Mouse (Mus musculus) kidney, adult 18-20 months (tissue): ENCODE data around the gene Rad51b.

ENCODE experiments used
- DNase-seq: peaks from one replicate; pipeline ENCODE4 v3.0.0; 2021

Rad51b gene

GRCm38 (mm10) chr12:79812838-79813563 is 515.9 kb downstream of the Rad51b start:
- no peak for DNase-seq

- DNase-seq: no peak
Measured at GRCm38 (mm10) chr12:79813566-79814305, 516.7 kb downstream of the Rad51b start.

GRCm38 (mm10) chr12:79814312-79815091 is 517.4 kb downstream of the Rad51b start:
- no peak for DNase-seq

- no peak for DNase-seq
Measured at GRCm38 (mm10) chr12:79816241-79816640, 519.2 kb downstream of the Rad51b start.

- no peak for DNase-seq
Measured at GRCm38 (mm10) chr12:79820228-79820958, 523.3 kb downstream of the Rad51b start.

GRCm38 (mm10) chr12:79821901-79822300 is 524.8 kb downstream of the Rad51b start:
- DNase-seq: peak; percentile 49

- DNase-seq: peak; percentile 32
Measured at GRCm38 (mm10) chr12:79822401-79822800, 525.3 kb downstream of the Rad51b start.

- DNase-seq: no peak
Measured at GRCm38 (mm10) chr12:79825922-79826321, 528.8 kb downstream of the Rad51b start.

GRCm38 (mm10) chr12:79827233-79827692 is 530.2 kb downstream of the Rad51b start:
- no peak for DNase-seq

GRCm38 (mm10) chr12:79827735-79828134 is 530.7 kb downstream of the Rad51b start:
- no peak for DNase-seq

- DNase-seq: no peak
Measured at GRCm38 (mm10) chr12:79830686-79831085, 533.6 kb downstream of the Rad51b start.

- no peak for DNase-seq
Measured at GRCm38 (mm10) chr12:79832611-79833010, 535.5 kb downstream of the Rad51b start.

- DNase-seq: no peak
Measured at GRCm38 (mm10) chr12:79835521-79835920, 538.4 kb downstream of the Rad51b start.

GRCm38 (mm10) chr12:79838181-79838961 is 541.3 kb downstream of the Rad51b start:
- DNase-seq: peak; percentile 51

- no peak for DNase-seq
Measured at GRCm38 (mm10) chr12:79839096-79839941, 542.2 kb downstream of the Rad51b start.

- no peak for DNase-seq
Measured at GRCm38 (mm10) chr12:79840465-79840864, 543.4 kb downstream of the Rad51b start.

GRCm38 (mm10) chr12:79841248-79841647 is 544.2 kb downstream of the Rad51b start:
- DNase-seq: no peak

GRCm38 (mm10) chr12:79842319-79842718 is 545.2 kb downstream of the Rad51b start:
- DNase-seq: no peak

GRCm38 (mm10) chr12:79843002-79843401 is 545.9 kb downstream of the Rad51b start:
- DNase-seq: no peak

GRCm38 (mm10) chr12:79843496-79843895 is 546.4 kb downstream of the Rad51b start:
- DNase-seq: no peak
